Mouse (Mus musculus): ENCODE measurements around the gene Smad6. TPM values are rescaled to one million over a fixed set of nuclear protein-coding genes. Genes with fewer than 3 reads are reported as not detected.
A peak's percentile ranks its signal among the peaks of the same experiment; 100 is the strongest.

Gene Smad6
- polyA plus RNA-seq, 1 experiment from 2014 or later, result 1.9 TPM

GRCm38 (mm10) chr9:63961881-63962280 is 60.0 kb downstream of the Smad6 start:
- Histone ChIP-seq H3K4me2 (ENCODE audit: low read length) (no peak overlapping the region), H3K27ac (ENCODE audit: low read depth, low read length) (no peak overlapping the region), H3K9me3 (replicated peaks; ENCODE audit: control insufficient read depth, low read length) (no peaks in the 10 kb centered on the region), H3K9ac (ENCODE audit: low read length) (no peak overlapping the region), H3K4me3 (ENCODE audit: low read depth, low read length) (no peak overlapping the region), H3K36me3 (ENCODE audit: control insufficient read depth, insufficient read depth, low read length) (no peaks in the 10 kb centered on the region), H3K27me3 (replicated peaks; ENCODE audit: control insufficient read depth, insufficient read depth, low read length) (no peaks in the 10 kb centered on the region), H3K4me1 (ENCODE audit: control insufficient read depth, insufficient read depth, low read length) (peaks cover 36% of the 10 kb centered on the region)
- DNase-seq (ENCODE audit: low spot score), result no peak
- WGBS, result 77% methylated on average over 6 of the region's 6 CpGs
- ATAC-seq, result no peak

- peak overlapping the region; percentile 63 for H3K27ac ChIP-seq (ENCODE audit: low read depth, low read length)
- DNase-seq (ENCODE audit: low spot score) (no peak), ATAC-seq (no peak)
- peak overlapping the region; percentile 20; the same call in 1 of the 2 replicates for H3K4me2 ChIP-seq (ENCODE audit: low read length)
- H3K27me3 ChIP-seq (replicated peaks; ENCODE audit: control insufficient read depth, insufficient read depth, low read length), result no peaks in the 10 kb centered on the region
- H3K9me3 ChIP-seq (replicated peaks; ENCODE audit: control insufficient read depth, low read length), result no peaks in the 10 kb centered on the region
- H3K9ac ChIP-seq (ENCODE audit: low read length), result peak overlapping the region; percentile 41
- peaks cover 36% of the 10 kb centered on the region for H3K4me1 ChIP-seq (ENCODE audit: control insufficient read depth, insufficient read depth, low read length)
- 18% methylated on average over 4 of the region's 4 CpGs for WGBS
- no peaks in the 10 kb centered on the region for H3K36me3 ChIP-seq (ENCODE audit: control insufficient read depth, insufficient read depth, low read length)
- H3K4me3 ChIP-seq (ENCODE audit: low read depth, low read length), result no peak overlapping the region
Observed at GRCm38 (mm10) chr9:63960829-63961185, 61.1 kb downstream of the Smad6 start.

- H3K27me3 ChIP-seq (replicated peaks; ENCODE audit: control insufficient read depth, insufficient read depth, low read length), result no peaks in the 10 kb centered on the region
- H3K4me1 ChIP-seq (ENCODE audit: control insufficient read depth, insufficient read depth, low read length), result peaks cover 30% of the 10 kb centered on the region
- no peak overlapping the region for H3K4me3 ChIP-seq (ENCODE audit: low read depth, low read length)
- DNase-seq (ENCODE audit: low spot score) (no peak), ATAC-seq (peak; percentile 25; the same call in 1 of the 2 replicates)
- H3K4me2 ChIP-seq (ENCODE audit: low read length), result peak overlapping the region; percentile 20; the same call in 1 of the 2 replicates
- peak overlapping the region; percentile 63 for H3K27ac ChIP-seq (ENCODE audit: low read depth, low read length)
- no peaks in the 10 kb centered on the region for H3K36me3 ChIP-seq (ENCODE audit: control insufficient read depth, insufficient read depth, low read length)
- no peaks in the 10 kb centered on the region for H3K9me3 ChIP-seq (replicated peaks; ENCODE audit: control insufficient read depth, low read length)
- peak overlapping the region; percentile 41 for H3K9ac ChIP-seq (ENCODE audit: low read length)
- WGBS, result 4% methylated on average over 21 of the region's 21 CpGs
Observed at GRCm38 (mm10) chr9:63959933-63960828, 61.7 kb downstream of the Smad6 start.

- no peaks in the 10 kb centered on the region for H3K36me3 ChIP-seq (ENCODE audit: control insufficient read depth, insufficient read depth, low read length)
- WGBS, result 18% methylated on average over 17 of the region's 17 CpGs
- peaks cover 28% of the 10 kb centered on the region for H3K4me1 ChIP-seq (ENCODE audit: control insufficient read depth, insufficient read depth, low read length)
- H3K4me3 ChIP-seq (ENCODE audit: low read depth, low read length), result no peak overlapping the region
- H3K9me3 ChIP-seq (replicated peaks; ENCODE audit: control insufficient read depth, low read length), result no peaks in the 10 kb centered on the region
- DNase-seq (ENCODE audit: low spot score), result peak; percentile 86
- H3K27ac ChIP-seq (ENCODE audit: low read depth, low read length), result peak overlapping the region; percentile 52
- peak; percentile 83 for ATAC-seq
- no peak overlapping the region for H3K4me2 ChIP-seq (ENCODE audit: low read length)
- H3K9ac ChIP-seq (ENCODE audit: low read length), result peak overlapping the region; percentile 35
- H3K27me3 ChIP-seq (replicated peaks; ENCODE audit: control insufficient read depth, insufficient read depth, low read length), result no peaks in the 10 kb centered on the region
Observed at GRCm38 (mm10) chr9:63959129-63959932, 62.5 kb downstream of the Smad6 start.

GRCm38 (mm10) chr9:63958337-63959030 is 63.4 kb downstream of the Smad6 start:
- Histone ChIP-seq H3K4me2 (ENCODE audit: low read length) (peak overlapping the region; percentile 4; the same call in 1 of the 2 replicates), H3K9me3 (replicated peaks; ENCODE audit: control insufficient read depth, low read length) (no peaks in the 10 kb centered on the region), H3K9ac (ENCODE audit: low read length) (no peak overlapping the region), H3K36me3 (ENCODE audit: control insufficient read depth, insufficient read depth, low read length) (no peaks in the 10 kb centered on the region; the same call in 1 of the 2 replicates), H3K4me3 (ENCODE audit: low read depth, low read length) (no peak overlapping the region), H3K27me3 (replicated peaks; ENCODE audit: control insufficient read depth, insufficient read depth, low read length) (no peaks in the 10 kb centered on the region), H3K4me1 (ENCODE audit: control insufficient read depth, insufficient read depth, low read length) (peaks cover 28% of the 10 kb centered on the region), H3K27ac (ENCODE audit: low read depth, low read length) (no peak overlapping the region)
- DNase-seq (ENCODE audit: low spot score) (peak; percentile 77), ATAC-seq (peak; percentile 40; the same call in 1 of the 2 replicates)
- WGBS, result 17% methylated on average over 15 of the region's 15 CpGs

GRCm38 (mm10) chr9:63957647-63958185 is 64.1 kb downstream of the Smad6 start:
- no peak overlapping the region for H3K4me3 ChIP-seq (ENCODE audit: low read depth, low read length)
- no peak overlapping the region for H3K4me2 ChIP-seq (ENCODE audit: low read length)
- H3K36me3 ChIP-seq (ENCODE audit: control insufficient read depth, insufficient read depth, low read length), result no peaks in the 10 kb centered on the region; the same call in 1 of the 2 replicates
- H3K27me3 ChIP-seq (replicated peaks; ENCODE audit: control insufficient read depth, insufficient read depth, low read length), result no peaks in the 10 kb centered on the region
- no peak overlapping the region for H3K9ac ChIP-seq (ENCODE audit: low read length)
- DNase-seq (ENCODE audit: low spot score) (no peak), ATAC-seq (no peak)
- H3K9me3 ChIP-seq (replicated peaks; ENCODE audit: control insufficient read depth, low read length), result no peaks in the 10 kb centered on the region
- H3K27ac ChIP-seq (ENCODE audit: low read depth, low read length), result no peak overlapping the region
- WGBS, result 63% methylated on average over 11 of the region's 11 CpGs
- H3K4me1 ChIP-seq (ENCODE audit: control insufficient read depth, insufficient read depth, low read length), result peaks cover 28% of the 10 kb centered on the region

GRCm38 (mm10) chr9:63956052-63956451 is 65.8 kb downstream of the Smad6 start:
- H3K27ac ChIP-seq (ENCODE audit: low read depth, low read length), result no peak overlapping the region
- DNase-seq (ENCODE audit: low spot score) (peak; percentile 84), ATAC-seq (0 out of 2 replicates have a peak, but pooled peaks have one; percentile 33)
- no peak overlapping the region for H3K9ac ChIP-seq (ENCODE audit: low read length)
- 18% methylated on average over 9 of the region's 9 CpGs for WGBS
- H3K4me1 ChIP-seq (ENCODE audit: control insufficient read depth, insufficient read depth, low read length), result peaks cover 28% of the 10 kb centered on the region
- H3K27me3 ChIP-seq (replicated peaks; ENCODE audit: control insufficient read depth, insufficient read depth, low read length), result no peaks in the 10 kb centered on the region
- H3K4me3 ChIP-seq (ENCODE audit: low read depth, low read length), result no peak overlapping the region
- H3K36me3 ChIP-seq (ENCODE audit: control insufficient read depth, insufficient read depth, low read length), result no peaks in the 10 kb centered on the region; the same call in 1 of the 2 replicates
- H3K4me2 ChIP-seq (ENCODE audit: low read length), result no peak overlapping the region
- no peaks in the 10 kb centered on the region for H3K9me3 ChIP-seq (replicated peaks; ENCODE audit: control insufficient read depth, low read length)

- ATAC-seq, result no peak
- H3K9me3 ChIP-seq (replicated peaks; ENCODE audit: control insufficient read depth, low read length), result no peaks in the 10 kb centered on the region
- H3K4me2 ChIP-seq (ENCODE audit: low read length), result peak overlapping the region; percentile 34
- no peak overlapping the region for H3K27ac ChIP-seq (ENCODE audit: low read depth, low read length)
- H3K4me1 ChIP-seq (ENCODE audit: control insufficient read depth, insufficient read depth, low read length), result peaks cover 5% of the 10 kb centered on the region
- 39% methylated on average over 35 of the region's 35 CpGs for WGBS
- DNase-seq (ENCODE audit: low spot score), result peak; percentile 27
- 0 out of 2 replicates have a peak overlapping the region, but pooled peaks have one; percentile 29 for H3K9ac ChIP-seq (ENCODE audit: low read length)
- peak overlapping the region; percentile 10; the same call in 1 of the 2 replicates for H3K4me3 ChIP-seq (ENCODE audit: low read depth, low read length)
- no peaks in the 10 kb centered on the region for H3K27me3 ChIP-seq (replicated peaks; ENCODE audit: control insufficient read depth, insufficient read depth, low read length)
- H3K36me3 ChIP-seq (ENCODE audit: control insufficient read depth, insufficient read depth, low read length), result no peaks in the 10 kb centered on the region; the same call in 1 of the 2 replicates
Observed at GRCm38 (mm10) chr9:63953691-63954090, 68.2 kb downstream of the Smad6 start.

Data from forebrain, embryonic 14.5 days (tissue).